Mouse (Mus musculus) lung, adult 2 months (tissue): Measurements from ENCODE around the gene Dapk3.

Source experiments
- CTCF ChIP-seq: fragments of 200-500 bp; IDR thresholded peaks from 2 replicates; pipeline ENCODE4 v1.5.1; 2011; ENCODE audit warnings: mild to moderate bottlenecking, low read length, control low read depth; ENCODE audit not compliant: insufficient read depth
- POLR2A ChIP-seq: fragments of 200-500 bp; IDR thresholded peaks from 2 replicates; pipeline ENCODE4 v1.6.1; 2011; ENCODE audit warnings: low read depth, mild to moderate bottlenecking, control low read depth, low read length, borderline replicate concordance; ENCODE audit errors: extremely low read depth

DNA sequence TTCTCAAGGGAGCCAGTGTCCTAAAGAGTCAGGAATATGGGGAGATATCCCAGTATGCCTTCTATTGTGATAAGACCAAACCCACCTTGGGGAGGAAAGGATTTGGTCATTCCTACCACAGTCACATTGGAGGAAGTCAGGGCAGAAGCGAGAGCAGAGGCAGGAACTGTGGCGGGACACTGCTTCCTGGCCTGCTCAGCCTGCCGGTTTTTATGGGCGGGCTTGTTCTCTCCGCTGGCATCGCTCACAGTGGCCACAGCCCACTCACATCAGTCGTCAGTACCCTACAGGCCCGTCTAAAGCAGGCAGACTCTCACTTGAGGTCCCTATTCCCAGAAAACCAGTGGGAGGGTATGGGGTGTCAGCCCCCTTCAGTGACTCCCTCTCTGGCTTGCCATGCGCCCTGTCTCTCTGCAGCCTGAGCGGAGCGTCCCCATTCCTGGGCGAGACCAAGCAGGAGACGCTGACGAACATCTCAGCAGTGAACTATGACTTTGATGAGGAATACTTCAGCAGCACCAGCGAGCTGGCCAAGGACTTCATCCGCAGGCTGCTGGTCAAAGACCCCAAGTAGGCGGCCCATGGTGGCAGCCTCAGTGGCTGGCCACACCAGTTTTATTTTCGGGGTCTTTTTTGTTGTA is 8.7 kb downstream of the Dapk3 start:
- no peak for TF ChIP-seq POLR2A
- TF ChIP-seq CTCF, result no peak
